ENCODE assay signal across 8 mouse cellular contexts in the genomic region with DNA sequence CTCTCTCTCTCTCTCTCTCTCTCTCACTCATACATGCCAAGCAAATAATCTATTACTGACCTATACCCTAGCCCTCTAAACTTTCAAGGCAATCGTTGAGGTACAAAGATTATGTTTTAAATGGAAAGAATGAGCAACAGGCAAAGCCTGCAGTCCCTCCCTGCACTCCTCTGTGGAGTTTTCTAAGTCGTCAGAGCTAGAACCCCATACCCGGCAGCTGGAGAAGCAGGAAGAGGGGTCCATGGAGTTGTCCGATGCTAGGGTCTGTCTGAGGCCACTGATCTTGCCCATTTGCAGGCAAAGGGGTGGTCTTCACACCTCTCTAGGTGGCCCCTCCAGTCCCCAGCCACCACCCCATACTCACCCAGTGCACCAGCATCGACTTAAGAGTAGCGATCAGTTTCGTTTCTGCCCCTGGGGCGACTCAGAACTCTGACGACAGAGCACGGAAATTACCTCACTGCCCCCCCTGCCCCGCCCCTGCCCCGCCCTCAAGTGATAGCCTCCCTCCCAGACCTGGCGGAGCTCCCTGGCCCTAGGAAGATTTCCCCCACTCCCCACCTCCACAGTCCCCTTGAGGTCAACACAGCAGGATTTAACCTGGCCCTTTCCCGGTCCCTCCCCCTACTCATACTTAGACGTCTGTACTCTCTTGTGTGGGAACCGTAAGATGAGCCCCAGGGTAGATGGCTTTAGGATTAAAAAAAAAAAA. TPM values are rescaled to one million over a fixed set of nuclear protein-coding genes. Genes with fewer than 3 reads are reported as not detected.
DNase-seq lines count a peak whose midpoint lies in the region; ATAC-seq lines count a peak whose summit lies in the region.

A gene (minus strand): TSS at position 426 of the 712 bp plus-strand sequence.

- peak; percentile 91 for ATAC-seq in activated CD4-positive, CD25-positive, alpha-beta regulatory T cell, adult 4 months
- no peak for ATAC-seq in hindbrain, embryonic 14.5 days (ENCODE audit: low FRiP score)
- peak; percentile 83 for ATAC-seq in liver, embryonic 11.5 days (replicated peaks; ENCODE audit: low FRiP score)

- H3K4me3 ChIP-seq in forebrain, embryonic 10.5 days, result peak within 1 kb of the TSS; percentile 50
- peak within 1 kb of the TSS; percentile 13; the same call in 1 of the 2 replicates for H3K4me3 ChIP-seq in hindbrain, embryonic 14.5 days (replicated peaks; ENCODE audit: low read length)
- peak within 1 kb of the TSS; percentile 69 for H3K4me3 ChIP-seq in liver, embryonic 11.5 days (ENCODE audit: low read depth, low read length)

- H3K4me1 ChIP-seq in forebrain, embryonic 10.5 days, result peaks cover 34% of the 10 kb centered on the region
- H3K4me1 ChIP-seq in hindbrain, embryonic 14.5 days (replicated peaks; ENCODE audit: control insufficient read depth, insufficient read depth, low read length), result no peaks in the 10 kb centered on the region; the same call in 1 of the 2 replicates
- H3K4me1 ChIP-seq in liver, embryonic 11.5 days (replicated peaks; ENCODE audit: control insufficient read depth, insufficient read depth, low read length), result peaks cover 9% of the 10 kb centered on the region

- H3K9ac ChIP-seq in hindbrain, embryonic 14.5 days, result no peak within 1 kb of the TSS
- H3K9ac ChIP-seq in liver, embryonic 11.5 days (ENCODE audit: low read depth, low read length), result peak within 1 kb of the TSS; percentile 80

- no peaks in the 10 kb centered on the region for H3K36me3 ChIP-seq in forebrain, embryonic 10.5 days (replicated peaks)
- H3K36me3 ChIP-seq in hindbrain, embryonic 14.5 days (replicated peaks; ENCODE audit: control insufficient read depth, insufficient read depth), result no peaks in the 10 kb centered on the region
- H3K36me3 ChIP-seq in liver, embryonic 11.5 days (ENCODE audit: control insufficient read depth, insufficient read depth, low read length), result no peaks in the 10 kb centered on the region

- 14% methylated on average over 16 of the region's 16 CpGs for WGBS in forebrain, embryonic 10.5 days
- WGBS in hindbrain, embryonic 14.5 days, result 17% methylated on average over 16 of the region's 16 CpGs
- WGBS in liver, embryonic 11.5 days, result 9% methylated on average over 16 of the region's 16 CpGs

- H3K27ac ChIP-seq in forebrain, embryonic 10.5 days, result peak within 1 kb of the TSS; percentile 71
- no peak within 1 kb of the TSS for H3K27ac ChIP-seq in hindbrain, embryonic 14.5 days
- H3K27ac ChIP-seq in liver, embryonic 11.5 days (ENCODE audit: low read depth, low read length), result no peak within 1 kb of the TSS

- H3K9me3 ChIP-seq in forebrain, embryonic 10.5 days, result no peaks in the 10 kb centered on the region
- no peaks in the 10 kb centered on the region for H3K9me3 ChIP-seq in hindbrain, embryonic 14.5 days (ENCODE audit: control insufficient read depth, low read length)
- no peaks in the 10 kb centered on the region for H3K9me3 ChIP-seq in liver, embryonic 11.5 days (ENCODE audit: control insufficient read depth, low read length)

- peak within 1 kb of the TSS; percentile 36 for H3K4me2 ChIP-seq in hindbrain, embryonic 14.5 days (replicated peaks)
- H3K4me2 ChIP-seq in liver, embryonic 11.5 days, result peak within 1 kb of the TSS; percentile 81

- DNase-seq in A20 (ENCODE audit: low read depth, low spot score), result peak; percentile 90
- DNase-seq in forebrain, embryonic 10.5 days (ENCODE audit: extremely low spot score, low spot score), result peak; percentile 31
- DNase-seq in hindbrain, embryonic 14.5 days (ENCODE audit: low spot score), result no peak
- DNase-seq in liver, embryonic 11.5 days (ENCODE audit: low spot score), result peak; percentile 64
- DNase-seq in naive thymus-derived CD4-positive, alpha-beta T cell, adult 2 months (ENCODE audit: low read depth), result peak; percentile 89
- peak; percentile 34 to 39 for DNase-seq in urinary bladder, postnatal 36 days (ENCODE audit: low spot score in 2 of 2)
- no peak for DNase-seq in cerebellum, adult 9-11 months

- H3K27me3 ChIP-seq in forebrain, embryonic 10.5 days (ENCODE audit: poor library complexity, severe bottlenecking), result no peaks in the 10 kb centered on the region
- H3K27me3 ChIP-seq in hindbrain, embryonic 14.5 days (ENCODE audit: control insufficient read depth, insufficient read depth, low read length), result no peaks in the 10 kb centered on the region
- H3K27me3 ChIP-seq in liver, embryonic 11.5 days (replicated peaks; ENCODE audit: control insufficient read depth, insufficient read depth, low read length), result no peaks in the 10 kb centered on the region

RNA-seq across cellular contexts. Expression of the gene that starts here (rescaled TPM):
- 10 to 100 TPM; 15.5 to 18.4 TPM for polyA plus RNA-seq in activated CD4-positive, CD25-positive, alpha-beta regulatory T cell, adult 4 months (2017; shearing (Covaris generic))
- 0.69 and 0.77 TPM in 2 replicates for polyA plus RNA-seq in forebrain, embryonic 10.5 days (2016; fragmentation: Nextera tagmentation; extraction: Ambion mirVana)
- 0.22 and 0.70 TPM in 2 replicates for polyA plus RNA-seq in hindbrain, embryonic 14.5 days (2014; fragmentation: Nextera tagmentation; extraction: Ambion mirVana)
- 2.4 and 2.6 TPM in 2 replicates for polyA plus RNA-seq in liver, embryonic 11.5 days (2014; fragmentation: Nextera tagmentation; extraction: Ambion mirVana)

Comparison
In these comparisons a context has a peak if more than half of its experiments do, and no peak if none do; other contexts are left out.
1. Peak in DNase-seq, H3K4me3 ChIP-seq and H3K27ac ChIP-seq in forebrain, embryonic 10.5 days; RNA of the gene not detected or under 1 TPM.
2. DNase-seq: peak in A20 (single experiment), liver, embryonic 11.5 days (single experiment), naive thymus-derived CD4-positive, alpha-beta T cell, adult 2 months (single experiment) and urinary bladder, postnatal 36 days (2 of 2); none in hindbrain, embryonic 14.5 days (single experiment) and cerebellum, adult 9-11 months (single experiment).
3. H3K4me3 ChIP-seq: peak in every context shown above with its lines; median percentile 69 in liver, embryonic 11.5 days; 50 in forebrain, embryonic 10.5 days; 13 in hindbrain, embryonic 14.5 days.